Mouse (Mus musculus): ENCODE results near the gene Frmd4b. TPM values are rescaled to one million over a fixed set of nuclear protein-coding genes. Genes with fewer than 3 reads are reported as not detected.

Gene Frmd4b
- total RNA-seq, 2 experiments from 2014 or later = 32.8 to 36.3 TPM

GRCm38 (mm10) chr6:97295866-97296527 lies 321.3 kb downstream of the Frmd4b start:
- no peak for DNase-seq (ENCODE audit: low spot score in 2 of 2)

GRCm38 (mm10) chr6:97295416-97295815 lies 321.9 kb downstream of the Frmd4b start:
- DNase-seq (ENCODE audit: low spot score in 2 of 2) = no peak

- DNase-seq (ENCODE audit: low spot score in 2 of 2) = no peak
These were observed 323.4 kb downstream of the Frmd4b start for GRCm38 (mm10) chr6:97293667-97294569.

GRCm38 (mm10) chr6:97292894-97293293 lies 324.4 kb downstream of the Frmd4b start:
- DNase-seq (ENCODE audit: low spot score in 2 of 2) = no peak

- no peak for DNase-seq (ENCODE audit: low spot score in 2 of 2)
These were observed 325.2 kb downstream of the Frmd4b start for GRCm38 (mm10) chr6:97292096-97292495.

GRCm38 (mm10) chr6:97291159-97291908 lies 326.0 kb downstream of the Frmd4b start:
- peak in 1 of 2 experiments; percentile 26 for DNase-seq (ENCODE audit: low spot score in 2 of 2)

- DNase-seq (ENCODE audit: low spot score in 2 of 2) = no peak
These were observed 326.7 kb downstream of the Frmd4b start for GRCm38 (mm10) chr6:97290687-97291086.

- DNase-seq (ENCODE audit: low spot score in 2 of 2) = no peak
These were observed 327.5 kb downstream of the Frmd4b start for GRCm38 (mm10) chr6:97289838-97290237.

- DNase-seq (ENCODE audit: low spot score in 2 of 2) = no peak
These were observed 328.0 kb downstream of the Frmd4b start for GRCm38 (mm10) chr6:97289316-97289820.

- DNase-seq (ENCODE audit: low spot score in 2 of 2) = no peak
These were observed 329.1 kb downstream of the Frmd4b start for GRCm38 (mm10) chr6:97288047-97288855.

- DNase-seq (ENCODE audit: low spot score in 2 of 2) = no peak
These were observed 331.0 kb downstream of the Frmd4b start for GRCm38 (mm10) chr6:97286332-97286731.

GRCm38 (mm10) chr6:97283676-97284075 lies 333.7 kb downstream of the Frmd4b start:
- no peak for DNase-seq (ENCODE audit: low spot score in 2 of 2)

- no peak for DNase-seq (ENCODE audit: low spot score in 2 of 2)
These were observed 338.5 kb downstream of the Frmd4b start for GRCm38 (mm10) chr6:97278878-97279277.

- peak; percentile 78 to 87 for DNase-seq (ENCODE audit: low spot score in 2 of 2)
These were observed 339.1 kb downstream of the Frmd4b start for GRCm38 (mm10) chr6:97278014-97278787.

GRCm38 (mm10) chr6:97276890-97277497 lies 340.3 kb downstream of the Frmd4b start:
- DNase-seq (ENCODE audit: low spot score in 2 of 2) = no peak

- DNase-seq (ENCODE audit: low spot score in 2 of 2) = no peak
These were observed 341.0 kb downstream of the Frmd4b start for GRCm38 (mm10) chr6:97276366-97276765.

GRCm38 (mm10) chr6:97275760-97276159 lies 341.6 kb downstream of the Frmd4b start:
- DNase-seq (ENCODE audit: low spot score in 2 of 2) = no peak

GRCm38 (mm10) chr6:97273777-97274176 lies 343.6 kb downstream of the Frmd4b start:
- no peak for DNase-seq (ENCODE audit: low spot score in 2 of 2)

GRCm38 (mm10) chr6:97273058-97273710 lies 344.2 kb downstream of the Frmd4b start:
- no peak for DNase-seq (ENCODE audit: low spot score in 2 of 2)
